Mouse (Mus musculus) heart, adult 8-10 months (tissue): ENCODE results near the gene Krtdap. TPM values are rescaled to one million over a fixed set of nuclear protein-coding genes. Genes with fewer than 3 reads are reported as not detected.
A peak's percentile ranks its signal among the peaks of the same experiment; 100 is the strongest.
"Not testable (repeated sequence)": the region's sequence is repeated elsewhere in the genome, so short reads cannot be mapped to it uniquely, and the experiment has no call there.

Source experiments
- DNase-seq: peaks from one replicate; pipeline ENCODE4 v3.0.0; 2022; ENCODE audit warnings: low spot score
- total RNA-seq, 4 experiments: library from RNA; stranded (reverse); gene quantifications; 2 replicates each; pipeline ENCODE4 v1.2.4; 2022

Krtdap gene
- not detected for total RNA-seq

- DNase-seq: no peak
These were observed at the start of gene Krtdap for GRCm38 (mm10) chr7:30787377-30788022. Gene Krtdap, plus strand, starts transcription at chr7:30787896.

GRCm38 (mm10) chr7:30742570-30742969 lies 45.1 kb upstream of the Krtdap start:
- DNase-seq: not testable (repeated sequence)

GRCm38 (mm10) chr7:30743617-30744016 lies 44.1 kb upstream of the Krtdap start, which contains the start of gene Gapdhs:
Gene Gapdhs, minus strand, starts transcription at chr7:30743681.
- not testable (repeated sequence) for DNase-seq

GRCm38 (mm10) chr7:30744022-30744598 lies 43.6 kb upstream of the Krtdap start:
- DNase-seq: peak; percentile 19

GRCm38 (mm10) chr7:30747525-30748204 lies 40.0 kb upstream of the Krtdap start:
- no peak for DNase-seq

- no peak for DNase-seq
These were observed 37.7 kb upstream of the Krtdap start for GRCm38 (mm10) chr7:30749824-30750606.

GRCm38 (mm10) chr7:30751086-30751669 lies 36.5 kb upstream of the Krtdap start, which contains the start of gene Sbsn:
Gene Sbsn, plus strand, starts transcription at chr7:30751471.
- no peak for DNase-seq

- no peak for DNase-seq
These were observed 30.7 kb upstream of the Krtdap start for GRCm38 (mm10) chr7:30757001-30757400.

- no peak for DNase-seq
These were observed 28.8 kb upstream of the Krtdap start for GRCm38 (mm10) chr7:30758853-30759252.

- no peak for DNase-seq
These were observed 25.8 kb upstream of the Krtdap start for GRCm38 (mm10) chr7:30761769-30762352.

GRCm38 (mm10) chr7:30763456-30763855 lies 24.2 kb upstream of the Krtdap start, which contains the start of gene Dmkn:
Gene Dmkn, plus strand, starts transcription at chr7:30763756.
- DNase-seq: no peak

- no peak for DNase-seq
These were observed 22.5 kb upstream of the Krtdap start for GRCm38 (mm10) chr7:30765173-30765572.

- DNase-seq: no peak
These were observed 21.3 kb upstream of the Krtdap start for GRCm38 (mm10) chr7:30766408-30766807.

GRCm38 (mm10) chr7:30769236-30769635 lies 18.5 kb upstream of the Krtdap start:
- DNase-seq: no peak

GRCm38 (mm10) chr7:30776104-30776503 lies 11.6 kb upstream of the Krtdap start:
- DNase-seq: no peak

- DNase-seq: no peak
These were observed 10.6 kb upstream of the Krtdap start for GRCm38 (mm10) chr7:30777081-30777579.

GRCm38 (mm10) chr7:30777911-30778310 lies 9.8 kb upstream of the Krtdap start:
- no peak for DNase-seq

- no peak for DNase-seq
These were observed 5.9 kb upstream of the Krtdap start for GRCm38 (mm10) chr7:30781792-30782191.

- no peak for DNase-seq
These were observed 5.0 kb upstream of the Krtdap start for GRCm38 (mm10) chr7:30782658-30783057.

- no peak for DNase-seq
These were observed 2.5 kb upstream of the Krtdap start for GRCm38 (mm10) chr7:30785154-30785553.
